Mouse (Mus musculus) neutrophil, adult 5-6 weeks (primary cell): ENCODE measurements around the gene Ica1. TPM values are rescaled to one million over a fixed set of nuclear protein-coding genes. Genes with fewer than 3 reads are reported as not detected.

Experiments used
- ATAC-seq: fragments of 151-379, 151-347 bp; 2 replicates; pipeline ENCODE4 v1.8.0; 2017; ENCODE audit warnings: mild to moderate bottlenecking, moderate TSS enrichment; ENCODE audit not compliant: insufficient number of reproducible peaks, poor library complexity, low FRiP score, severe bottlenecking; ENCODE audit errors: extremely low read depth
- total RNA-seq: library from RNA; stranded (forward); fragments of 200-1000 nt; gene quantifications from 2 replicates; pipeline ENCODE4 v1.2.3, GENCODE M21; 2017

The Ica1 gene
- total RNA-seq = 0.25 TPM in 1 of 2 replicates, not detected in the other

- ATAC-seq = 0 out of 2 replicates have a peak, but pooled peaks have one; percentile 3
These were observed at the start of gene Ica1 for GRCm38 (mm10) chr6:8778296-8778649. Gene Ica1, minus strand, starts transcription at chr6:8778488.

- no peak for ATAC-seq
These were observed 41.6 kb upstream of the Ica1 start for GRCm38 (mm10) chr6:8819866-8820265.

- no peak for ATAC-seq
These were observed 36.2 kb upstream of the Ica1 start for GRCm38 (mm10) chr6:8814332-8815002.

DNA sequence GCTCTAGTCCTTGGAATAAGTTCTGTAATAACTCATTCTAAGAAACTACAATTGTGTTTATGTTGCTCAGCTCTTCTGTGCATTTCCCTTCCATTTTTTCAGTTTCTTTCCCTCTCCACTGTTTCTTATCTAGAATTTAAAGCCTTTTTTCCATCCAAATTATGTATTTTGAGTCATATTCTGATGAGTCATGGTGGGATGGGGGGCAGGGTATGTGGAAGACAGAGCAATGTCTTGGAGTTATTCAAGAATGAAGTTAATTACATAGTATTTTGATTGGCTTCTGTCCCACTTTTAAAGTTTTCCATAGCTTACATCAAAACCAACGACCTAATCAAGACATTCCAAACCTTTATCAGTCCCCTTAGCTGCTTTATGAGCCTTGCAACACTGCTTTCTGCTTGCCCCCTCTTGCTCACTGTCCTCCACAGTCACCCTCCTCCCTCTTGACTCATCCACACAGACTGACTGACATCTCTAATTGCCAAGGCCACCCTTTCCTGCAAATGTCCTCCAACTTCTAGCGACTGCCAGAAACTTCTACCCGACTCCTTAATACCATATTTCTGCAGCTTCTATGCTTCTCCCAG, 24.4 kb upstream of the Ica1 start:
- no peak for ATAC-seq

DNA sequence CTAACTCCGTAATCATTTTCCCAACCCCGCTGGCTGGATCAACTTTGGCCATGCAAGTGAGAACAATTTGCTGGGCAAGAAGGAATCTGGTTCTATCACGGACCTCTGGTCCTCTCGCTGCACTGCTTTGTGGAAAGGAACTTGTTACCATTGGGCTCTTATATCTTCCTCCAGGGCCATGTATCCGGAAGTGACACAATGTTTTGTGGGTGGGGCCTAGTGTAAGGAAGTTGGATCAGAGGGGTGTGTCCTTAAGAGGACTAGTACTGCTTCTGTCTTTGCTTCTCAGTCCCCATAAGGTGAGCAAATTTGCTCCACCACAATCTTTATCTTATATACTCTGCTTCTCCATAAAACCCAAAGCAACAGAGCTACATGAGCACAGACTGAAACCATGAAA, 14.1 kb upstream of the Ica1 start:
- no peak for ATAC-seq

DNA sequence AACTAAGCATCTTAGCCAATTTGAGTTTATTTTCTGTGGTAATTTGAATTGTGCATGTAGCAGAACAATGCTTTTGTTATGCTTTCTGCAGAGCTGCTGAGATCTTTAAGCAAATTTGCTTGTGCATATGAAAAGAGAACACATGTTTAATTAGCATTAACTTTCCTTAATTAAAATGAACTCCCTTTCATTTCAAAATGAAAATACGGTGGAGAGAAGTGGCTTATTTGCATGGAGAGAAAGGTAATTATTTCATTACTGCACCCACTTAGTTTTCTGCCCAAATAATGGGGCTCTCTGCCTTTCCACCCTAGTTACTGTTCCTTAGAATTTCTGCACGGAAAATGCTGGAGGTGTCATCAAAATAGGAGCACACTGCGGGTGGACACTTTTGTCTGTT, 13.5 kb upstream of the Ica1 start:
- ATAC-seq = no peak

GRCm38 (mm10) chr6:8780618-8781017, 2.3 kb upstream of the Ica1 start:
- no peak for ATAC-seq

DNA sequence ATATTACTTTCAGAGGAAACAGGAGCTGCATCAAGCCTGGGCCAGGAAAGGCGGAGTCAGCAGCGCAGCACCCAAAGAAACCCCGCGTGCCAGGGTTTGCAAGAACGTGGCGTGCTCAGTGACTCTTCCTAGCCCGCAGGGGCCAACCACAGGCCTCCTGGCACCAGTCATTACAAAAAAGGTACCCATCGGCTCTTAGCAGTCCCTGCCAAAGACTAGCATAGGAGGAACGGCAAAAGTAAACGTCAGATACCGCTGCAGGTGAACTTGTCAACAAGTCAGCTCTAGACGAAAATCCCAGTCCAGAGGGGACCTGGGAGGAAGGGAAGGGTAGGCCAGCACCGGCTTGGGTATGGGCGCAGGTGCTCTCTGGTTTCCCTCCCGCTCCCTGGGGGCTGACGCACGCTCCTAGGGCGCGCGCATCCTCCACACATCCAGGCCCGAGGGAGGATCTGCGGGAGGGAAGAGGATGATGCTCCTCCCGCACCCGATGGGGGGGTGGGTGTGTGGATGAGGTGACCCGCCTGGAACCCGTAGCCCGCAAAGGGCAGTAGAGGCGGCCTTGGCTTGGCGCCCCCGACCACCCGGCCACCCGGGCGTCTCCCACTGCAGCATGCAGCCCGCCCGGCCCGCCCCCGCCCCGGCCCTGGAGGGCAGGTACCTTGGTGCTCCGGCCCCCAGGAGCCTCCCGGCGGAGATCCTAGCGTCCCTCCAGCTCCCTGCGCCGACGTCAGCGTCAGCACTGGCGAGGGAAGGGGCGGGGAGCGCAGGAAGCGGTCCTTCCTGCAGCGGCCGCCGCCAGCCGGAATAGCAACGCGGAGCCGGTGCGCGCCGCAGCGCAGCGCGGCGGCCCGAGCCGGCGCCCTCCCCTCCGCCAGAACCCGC, 635 bp downstream of the Ica1 start:
- ATAC-seq = 0 out of 2 replicates have a peak, but pooled peaks have one; percentile 23

DNA sequence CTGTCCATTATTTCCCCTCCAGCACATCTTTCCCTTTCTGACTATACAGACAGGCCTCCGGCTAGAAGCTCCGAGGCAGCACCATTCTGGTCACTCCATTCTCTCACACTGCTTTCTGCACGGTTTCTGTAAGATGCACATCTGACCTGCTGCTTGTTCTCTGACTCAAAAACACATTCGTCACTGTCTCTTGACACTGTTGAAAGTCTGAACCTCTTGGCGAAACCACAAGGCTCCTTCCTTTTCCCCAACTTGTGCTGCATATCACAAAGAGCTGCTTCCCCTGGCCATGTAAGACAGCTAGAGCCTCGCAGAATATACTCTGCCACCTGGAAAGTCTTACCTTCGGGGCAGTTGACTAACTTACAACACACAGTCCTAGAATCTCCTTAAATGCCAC, 6.7 kb downstream of the Ica1 start:
- 0 out of 2 replicates have a peak, but pooled peaks have one; percentile 7 for ATAC-seq

DNA sequence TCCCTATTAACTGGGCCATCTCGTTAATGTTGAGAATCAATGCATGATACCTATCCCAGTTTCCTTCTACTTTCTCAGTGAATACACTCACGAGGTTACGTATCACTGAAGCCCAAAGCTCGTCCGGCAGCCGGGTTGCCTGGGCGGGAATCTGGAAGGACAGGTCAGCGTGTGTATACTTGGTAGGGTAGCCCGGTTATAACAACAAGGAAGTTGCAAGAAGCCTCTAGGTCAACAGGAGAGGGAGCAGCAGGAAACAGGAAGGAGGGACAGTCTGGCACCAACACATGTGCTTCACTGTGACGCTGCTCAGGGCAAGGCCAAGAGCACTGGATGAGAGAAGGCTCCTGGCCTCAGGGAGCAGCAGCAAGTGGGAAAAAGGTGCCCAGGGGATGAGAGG, 7.9 kb downstream of the Ica1 start:
- ATAC-seq = peak; percentile 62; the same call in 1 of the 2 replicates

DNA sequence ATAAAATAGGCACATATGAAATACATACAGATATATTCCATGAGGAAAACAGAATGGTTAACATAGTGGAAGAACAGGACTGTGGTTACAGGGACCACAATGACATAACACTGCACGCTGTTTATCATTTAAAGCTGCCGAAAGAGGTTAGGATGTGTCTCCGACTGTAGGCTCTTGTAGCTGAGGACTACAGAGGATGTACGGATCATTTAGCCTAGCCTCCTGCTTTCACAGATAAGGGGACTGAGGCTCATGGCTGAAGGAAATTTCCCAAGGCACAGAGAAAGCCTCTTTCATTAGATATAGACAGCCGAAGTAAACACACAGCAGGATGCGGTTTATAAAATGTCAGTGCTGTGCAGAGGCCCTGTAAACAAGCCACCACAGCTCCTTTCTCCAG, 8.5 kb downstream of the Ica1 start:
- ATAC-seq = no peak

- ATAC-seq = no peak
These were observed 11.6 kb downstream of the Ica1 start for GRCm38 (mm10) chr6:8766652-8767051.

DNA sequence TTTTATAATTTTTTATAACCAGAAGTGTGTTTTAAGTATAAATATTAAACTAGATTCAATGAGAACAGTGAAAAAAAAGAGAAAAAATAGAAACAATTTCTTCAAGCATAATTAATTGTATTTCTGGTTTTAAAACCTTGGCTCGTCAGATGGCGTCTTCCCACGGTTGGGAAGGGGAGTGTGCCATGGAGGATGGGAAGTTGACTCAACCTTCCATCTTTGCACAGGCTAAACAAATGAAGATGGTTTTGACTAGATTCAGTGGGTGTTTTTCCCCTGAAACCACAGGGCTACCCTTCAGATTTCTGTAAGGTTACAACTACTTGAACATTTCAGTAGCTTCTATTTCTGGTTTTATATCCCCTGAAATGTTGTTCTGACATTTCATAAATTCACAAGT, 12.5 kb downstream of the Ica1 start:
- ATAC-seq = no peak

DNA sequence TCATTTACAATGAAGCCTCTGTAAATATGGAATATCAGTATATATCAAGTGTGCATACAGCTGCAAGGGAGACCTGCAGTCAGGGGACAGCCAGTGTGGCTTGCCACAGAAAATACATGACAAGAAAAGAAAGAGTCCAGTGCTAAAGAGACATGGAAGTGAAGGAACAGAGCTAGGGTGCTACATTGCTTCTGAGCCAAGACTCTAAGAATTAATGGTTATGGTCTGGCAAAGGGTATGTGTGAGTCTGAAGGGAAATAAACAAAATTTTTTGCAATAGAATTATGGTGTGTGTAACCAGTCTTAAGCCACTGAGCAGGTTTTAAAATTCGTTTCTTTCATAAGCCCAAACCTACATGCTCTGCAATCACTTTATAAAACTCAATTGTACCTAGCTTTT, 13.2 kb downstream of the Ica1 start:
- ATAC-seq = no peak

GRCm38 (mm10) chr6:8760708-8761294, 17.5 kb downstream of the Ica1 start:
- ATAC-seq = no peak

DNA sequence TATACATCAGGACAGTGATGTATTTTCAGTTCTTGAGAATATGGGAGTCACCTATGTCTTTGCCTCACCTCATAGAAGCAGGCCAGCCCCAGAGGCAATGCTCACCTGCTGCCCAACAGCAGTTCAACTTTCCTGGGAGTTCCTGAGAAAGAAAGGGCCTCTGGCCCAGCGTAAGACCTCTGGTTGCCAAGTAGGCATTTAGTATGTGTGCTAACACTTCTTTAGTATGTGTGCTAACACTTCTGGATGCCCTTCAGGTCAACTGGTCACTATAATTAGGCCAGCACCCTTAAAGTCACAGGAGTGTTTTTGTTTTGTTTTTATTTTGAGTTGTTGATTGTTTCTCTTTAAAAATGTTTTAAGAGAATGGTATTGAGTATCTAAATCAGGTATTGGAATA, 18.4 kb downstream of the Ica1 start:
- ATAC-seq = no peak

DNA sequence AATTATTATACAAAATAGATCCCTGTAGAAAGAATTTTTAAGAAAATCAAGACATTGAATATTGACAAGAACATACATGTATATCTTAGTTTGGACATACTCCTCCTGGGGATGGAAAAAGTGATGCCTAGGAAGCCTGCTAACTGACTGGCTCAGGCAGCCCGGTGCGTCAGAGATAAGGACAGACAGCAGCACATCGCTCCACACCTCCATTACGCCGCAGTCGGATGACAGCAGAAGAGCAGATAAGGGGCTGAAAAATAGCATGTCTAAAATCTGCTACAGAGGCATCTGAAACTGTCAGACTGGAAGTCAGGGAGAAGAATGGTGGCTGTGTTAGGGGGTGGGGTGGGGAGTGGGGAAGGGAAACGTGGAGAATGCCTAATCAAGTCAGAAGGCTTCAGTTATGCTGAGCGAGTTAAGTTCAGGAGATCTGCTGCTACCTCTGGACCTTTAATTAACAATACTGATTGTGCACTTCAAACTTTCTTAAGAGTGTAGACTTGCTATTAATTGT, 22.5 kb downstream of the Ica1 start:
- no peak for ATAC-seq

DNA sequence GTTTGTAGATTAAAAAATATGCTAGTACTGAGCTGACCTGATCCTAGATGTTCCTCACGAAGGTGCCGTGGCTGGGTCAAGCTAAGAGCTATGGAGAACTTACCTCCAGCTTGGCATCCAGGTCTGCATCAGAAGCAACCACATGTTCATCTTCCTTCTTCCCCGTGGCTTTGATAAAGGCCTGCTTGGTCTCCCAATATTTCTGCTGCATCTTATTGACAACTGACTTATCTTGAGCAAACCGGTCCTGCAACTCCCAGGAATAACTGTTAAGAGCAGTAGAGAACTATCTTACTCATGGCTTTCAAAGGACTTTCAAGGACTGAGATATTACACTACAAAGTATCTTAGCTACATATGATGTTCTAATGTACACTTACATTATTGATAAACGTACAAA, 23.8 kb downstream of the Ica1 start:
- ATAC-seq = no peak

- no peak for ATAC-seq
These were observed 24.6 kb downstream of the Ica1 start for GRCm38 (mm10) chr6:8753723-8754036.
